Mouse (Mus musculus) left cerebral cortex, postnatal 36 days (tissue): ENCODE measurements at regions not wholly inside any gene's neighbourhood (a gene's known extent, or its start where the extent isn't known, plus 50 kb on each side); places are given as distances from the start of the nearest gene placed in this dataset.
A peak's percentile ranks its signal among the peaks of the same experiment; 100 is the strongest.

Experiments used
- DNase-seq, 2 experiments: peaks; one replicate each; pipeline ENCODE4 v3.0.0; 2021 to 2022; ENCODE audit warnings: low spot score in 2 of 2, mixed read lengths in 1 of 2
- intact Hi-C: fragments of 180-260 bp; cut with DNase I; formaldehyde crosslinking; loops from one replicate; pipeline ENCODE4 v1.15.1; 2025

DNA sequence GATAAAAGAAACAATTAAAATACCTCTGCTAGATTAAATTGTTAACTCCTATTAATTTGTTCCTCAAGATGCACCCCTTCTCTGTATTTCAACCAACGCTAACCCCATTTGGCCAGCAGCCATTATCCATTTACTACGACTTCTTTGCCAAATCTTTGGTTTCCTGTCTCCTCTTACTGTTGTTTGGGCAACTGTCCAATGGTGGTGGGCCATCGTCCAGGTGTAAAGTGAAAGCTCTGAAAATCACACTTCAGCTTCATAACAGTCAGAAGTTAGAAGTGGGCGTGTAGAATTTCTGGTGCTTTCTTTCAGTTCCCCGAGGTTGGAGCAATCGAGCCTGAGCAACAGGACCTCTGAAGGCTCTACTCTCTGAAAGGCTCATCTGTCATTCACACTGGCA is 66.8 kb upstream of the Zbtb20 start:
- intact Hi-C loops = no loop called here
- DNase-seq = no peak

DNA sequence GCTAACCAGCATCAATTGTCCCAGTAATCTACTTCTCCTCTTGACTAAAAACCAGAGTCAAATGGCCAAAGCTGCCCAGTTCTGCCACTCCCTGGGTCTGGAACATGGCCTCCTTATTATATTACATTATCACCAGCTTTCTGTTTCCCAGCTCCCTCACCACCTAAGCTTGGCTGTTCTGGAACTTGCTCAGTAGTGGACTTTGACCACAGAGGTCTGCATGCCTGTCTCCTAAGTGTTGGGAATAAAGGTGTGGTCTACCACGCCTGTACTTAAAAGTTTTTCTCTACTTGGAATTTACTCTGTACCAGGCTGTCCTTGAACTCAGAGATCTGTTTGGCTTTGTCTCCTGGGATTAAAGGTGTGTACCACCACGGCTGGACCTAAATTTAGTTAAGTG is 68.1 kb upstream of the Zbtb20 start:
- no peak for DNase-seq
- intact Hi-C loops = no loop called here

GRCm38 (mm10) chr16:42803609-42804008 is 72.1 kb upstream of the Zbtb20 start:
- DNase-seq = no peak
- intact Hi-C loops = no loop called here

DNA sequence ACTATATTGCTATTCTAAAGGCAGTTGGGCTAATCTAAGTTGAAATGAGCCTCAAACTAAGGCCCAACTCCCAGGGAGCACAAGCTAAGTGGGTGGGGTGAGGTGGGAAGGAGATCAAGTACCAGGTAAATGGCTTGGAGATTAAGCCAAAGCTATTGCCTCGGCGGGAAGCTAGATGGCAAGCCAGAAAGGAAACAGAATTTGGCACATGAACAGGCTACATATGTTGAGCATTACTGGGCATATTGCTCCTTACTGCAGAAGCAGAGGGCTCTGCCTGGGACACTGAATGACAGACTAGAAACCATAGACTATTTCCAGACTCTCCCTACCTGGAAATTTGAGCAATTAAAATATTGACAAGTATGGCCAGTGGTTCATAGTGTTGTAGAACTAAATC is 83.1 kb upstream of the Zbtb20 start:
- DNase-seq = no peak
- intact Hi-C loops = no loop called here

DNA sequence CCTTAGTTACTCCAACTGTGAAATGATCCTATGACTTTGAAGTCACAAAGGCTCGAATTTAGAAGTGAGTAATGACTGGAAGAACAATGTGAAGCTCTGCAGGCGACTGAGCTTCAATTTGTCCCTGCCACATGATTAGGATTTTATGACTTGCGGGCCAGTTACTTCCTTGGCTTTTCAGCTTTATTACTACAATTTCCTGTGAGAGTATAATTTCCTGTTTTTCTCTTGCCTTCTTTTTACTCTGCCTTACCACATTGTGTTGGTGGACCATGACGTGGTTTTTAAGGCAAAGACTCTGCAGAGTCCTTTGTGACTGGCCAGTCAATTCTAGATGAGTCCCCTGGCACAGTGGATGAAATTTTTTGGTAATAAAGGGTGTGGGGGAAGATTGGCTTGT is 91.0 kb upstream of the Zbtb20 start:
- intact Hi-C loops = loop anchor here (5.0 kb wide), 2 partner anchors 507 to 592 kb away; no protein-coding TSS in a partner anchor
- no peak for DNase-seq

GRCm38 (mm10) chr16:42784031-42784430 is 91.7 kb upstream of the Zbtb20 start:
- intact Hi-C loops = loop anchor here (5.0 kb wide), 2 partner anchors 507 to 592 kb away; no protein-coding TSS in a partner anchor
- DNase-seq = no peak

- intact Hi-C loops = loop anchor here (5.0 kb wide), 2 partner anchors 505 to 590 kb away; no protein-coding TSS in a partner anchor
These were observed 93.5 kb upstream of the Zbtb20 start for GRCm38 (mm10) chr16:42782091-42782679.

DNA sequence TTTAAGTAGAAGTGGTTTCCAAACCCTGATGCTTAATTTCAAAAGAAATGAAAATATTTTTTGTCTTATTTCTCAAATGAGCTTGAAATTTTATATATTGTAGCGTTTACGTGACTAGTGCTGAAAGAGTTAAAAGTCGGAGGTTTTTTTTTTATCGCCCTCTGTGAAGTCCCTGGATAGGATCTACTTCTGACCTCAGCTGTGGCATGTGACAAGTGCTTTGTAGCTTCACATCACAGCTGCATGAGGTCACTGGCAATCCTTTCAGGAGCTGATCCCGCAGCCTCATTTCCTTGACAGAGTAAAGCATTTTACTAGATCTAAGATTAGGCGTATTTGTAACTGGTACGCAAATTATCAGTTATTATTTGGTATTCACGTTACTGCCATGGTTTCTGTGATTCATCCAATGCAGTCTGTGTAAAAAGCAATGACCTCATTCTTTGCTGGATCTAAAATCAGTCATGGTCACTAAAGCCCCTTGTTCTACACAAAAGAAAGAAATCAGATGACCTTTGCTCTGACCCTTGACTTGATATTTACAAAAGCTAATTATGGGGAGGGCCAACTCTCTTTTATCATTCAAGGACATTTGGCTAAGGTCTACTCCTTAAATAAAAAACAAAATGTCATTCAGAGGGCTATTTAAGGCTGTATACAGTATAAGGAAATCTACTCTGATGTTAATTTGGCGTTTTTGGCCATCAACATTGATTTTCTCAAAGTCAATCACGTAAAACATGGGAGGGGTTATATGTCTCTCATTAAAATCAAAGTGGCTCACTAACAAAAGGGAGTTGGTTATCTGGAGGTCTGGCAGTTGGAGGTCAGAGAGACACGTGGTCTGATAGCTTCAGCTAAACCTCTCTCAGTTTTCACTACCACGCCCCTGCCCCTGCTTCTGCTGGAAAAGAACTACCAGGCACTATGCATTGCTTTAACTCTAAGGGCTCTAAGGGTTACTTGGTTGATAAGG is 94.3 kb upstream of the Zbtb20 start:
- intact Hi-C loops = loop anchor here (5.0 kb wide), 2 partner anchors 504 to 589 kb away; no protein-coding TSS in a partner anchor
- no peak for DNase-seq

More at GRCm38 (mm10) chr16:42782091-42782679, 93.5 kb upstream of the Zbtb20 start:
- peak; percentile 17 to 25 for DNase-seq

GRCm38 (mm10) chr16:42779957-42780356 is 95.7 kb upstream of the Zbtb20 start:
- DNase-seq = no peak
- intact Hi-C loops = loop anchor here (5.0 kb wide), 2 partner anchors 503 to 588 kb away; no protein-coding TSS in a partner anchor

DNA sequence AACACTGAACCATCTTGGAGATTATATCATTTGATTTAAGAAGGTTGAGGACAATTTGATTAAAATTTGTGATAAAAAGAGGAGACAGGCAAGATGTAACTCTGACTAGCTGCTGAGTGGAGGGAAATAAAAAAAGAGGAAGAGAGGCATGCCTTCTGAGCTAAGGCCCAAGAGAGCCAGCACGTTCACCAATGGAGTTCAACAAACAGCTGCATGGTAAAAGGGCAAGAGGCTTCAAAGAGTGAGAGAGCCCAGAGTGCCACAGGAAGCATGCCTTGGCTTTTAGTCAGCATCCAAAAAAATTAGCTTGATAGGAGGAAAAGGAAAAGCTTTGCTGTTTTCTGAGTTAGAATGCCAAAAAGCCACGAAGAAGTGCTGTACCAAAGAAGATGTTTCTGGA is 103.0 kb upstream of the Zbtb20 start:
- intact Hi-C loops = no loop called here
- DNase-seq = no peak

DNA sequence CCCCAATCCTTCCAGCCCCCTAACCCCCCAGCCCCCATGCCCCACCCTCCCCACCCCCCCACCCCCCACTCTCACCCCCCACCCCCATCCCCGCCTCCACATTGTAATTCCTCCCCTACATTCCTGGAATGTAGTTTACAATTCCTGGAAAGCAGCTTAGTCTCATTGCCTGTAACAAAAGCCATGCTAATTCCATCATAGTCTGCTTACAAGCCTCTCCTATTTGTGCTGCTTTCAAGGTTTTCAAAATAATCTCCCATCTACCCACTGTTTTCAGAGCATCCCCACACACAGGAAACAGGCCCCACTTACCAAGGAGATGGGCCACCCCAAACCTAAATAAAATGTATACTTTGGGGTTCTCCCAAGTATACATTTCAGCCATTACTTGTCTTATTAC is 105.5 kb upstream of the Zbtb20 start:
- intact Hi-C loops = no loop called here

GRCm38 (mm10) chr16:42748681-42749080 is 127.0 kb upstream of the Zbtb20 start:
- intact Hi-C loops = loop anchor here (5.0 kb wide), 1 partner anchor 131 kb away; no protein-coding TSS in a partner anchor
- DNase-seq = peak in 1 of 2 experiments; percentile 12

More for the DNA sequence above, 105.5 kb upstream of the Zbtb20 start:
- DNase-seq = no peak

DNA sequence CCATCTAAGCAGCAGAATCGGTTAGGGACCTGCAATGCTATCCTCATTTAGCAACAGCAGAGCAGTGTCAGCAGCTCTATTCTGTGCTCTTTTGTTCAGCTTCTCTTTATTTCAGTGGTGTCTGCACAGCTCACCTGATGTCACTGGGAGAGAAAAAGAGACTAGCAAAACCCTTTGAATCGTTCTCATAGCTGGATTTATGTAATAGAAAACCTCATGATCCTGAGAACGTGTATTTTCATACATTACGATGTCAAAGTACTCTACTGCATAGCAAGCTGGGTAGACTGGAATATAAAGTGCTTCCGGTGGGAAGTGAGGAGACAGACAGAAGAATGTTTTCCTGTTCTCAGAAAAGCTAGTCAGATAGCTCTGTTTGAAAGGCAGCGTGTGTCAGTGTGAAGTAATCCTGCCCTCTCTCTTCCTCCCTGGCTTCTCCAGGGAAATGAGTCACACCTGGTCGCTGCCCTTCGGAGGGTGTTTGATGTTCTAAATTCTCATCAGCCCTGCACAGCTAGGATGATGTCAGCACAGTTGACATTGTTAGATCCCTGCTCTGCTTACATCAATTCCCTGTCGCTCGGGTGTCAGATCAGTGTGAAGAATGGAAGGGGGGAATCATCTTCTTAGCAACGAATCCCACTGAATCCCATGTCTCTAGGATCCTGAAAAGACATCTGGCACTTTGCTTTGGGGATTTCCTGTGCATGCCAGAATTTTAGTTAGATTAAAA is 129.6 kb upstream of the Zbtb20 start:
- DNase-seq = peak; percentile 33 to 42
- intact Hi-C loops = loop anchor here (5.0 kb wide), 1 partner anchor 129 kb away; no protein-coding TSS in a partner anchor

DNA sequence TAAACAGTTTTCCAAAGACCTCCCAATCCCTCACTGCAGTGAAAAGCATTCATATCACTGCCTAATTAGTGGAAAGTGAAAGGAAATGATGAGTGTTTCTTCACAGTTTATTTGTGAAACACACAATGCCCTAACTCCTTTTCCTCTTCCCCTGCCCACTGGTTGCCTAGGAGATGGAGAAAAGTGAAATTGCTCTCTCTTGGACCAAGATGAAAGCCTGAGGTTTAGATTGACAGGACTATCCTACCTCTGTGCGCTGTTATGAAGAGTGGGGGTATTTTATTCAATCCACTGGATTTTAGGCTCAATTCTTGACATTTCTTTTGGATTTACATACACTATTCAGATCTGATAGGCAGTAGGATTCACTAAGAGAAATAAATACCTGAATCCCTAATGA is 132.1 kb upstream of the Zbtb20 start:
- intact Hi-C loops = no loop called here
- no peak for DNase-seq

GRCm38 (mm10) chr16:42743120-42743519 is 132.6 kb upstream of the Zbtb20 start:
- intact Hi-C loops = no loop called here
- no peak for DNase-seq

- no peak for DNase-seq
- intact Hi-C loops = no loop called here
These were observed 147.9 kb upstream of the Zbtb20 start for GRCm38 (mm10) chr16:42727826-42728225.

- no peak for DNase-seq
- intact Hi-C loops = no loop called here
These were observed 155.8 kb upstream of the Zbtb20 start for GRCm38 (mm10) chr16:42719915-42720314.

DNA sequence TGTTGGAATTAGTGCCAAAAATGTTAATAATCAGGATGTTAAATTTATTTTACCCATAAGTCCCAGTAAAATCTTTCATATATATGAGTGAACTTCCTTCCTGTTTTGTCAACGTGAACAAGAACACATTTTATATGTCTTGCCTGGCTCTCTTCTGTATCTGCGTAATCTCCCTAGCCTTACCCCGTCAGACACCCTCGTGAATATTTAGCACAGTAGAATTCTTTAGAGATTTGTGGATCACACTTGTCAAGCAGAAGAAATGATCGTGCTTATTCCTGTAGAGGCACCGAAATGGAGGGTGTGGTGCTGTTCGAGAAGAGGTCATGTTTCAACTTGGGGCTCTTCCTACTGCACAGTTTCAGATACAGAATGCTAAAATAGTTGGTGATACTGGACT is 157.2 kb upstream of the Zbtb20 start:
- intact Hi-C loops = no loop called here
- DNase-seq = no peak

DNA sequence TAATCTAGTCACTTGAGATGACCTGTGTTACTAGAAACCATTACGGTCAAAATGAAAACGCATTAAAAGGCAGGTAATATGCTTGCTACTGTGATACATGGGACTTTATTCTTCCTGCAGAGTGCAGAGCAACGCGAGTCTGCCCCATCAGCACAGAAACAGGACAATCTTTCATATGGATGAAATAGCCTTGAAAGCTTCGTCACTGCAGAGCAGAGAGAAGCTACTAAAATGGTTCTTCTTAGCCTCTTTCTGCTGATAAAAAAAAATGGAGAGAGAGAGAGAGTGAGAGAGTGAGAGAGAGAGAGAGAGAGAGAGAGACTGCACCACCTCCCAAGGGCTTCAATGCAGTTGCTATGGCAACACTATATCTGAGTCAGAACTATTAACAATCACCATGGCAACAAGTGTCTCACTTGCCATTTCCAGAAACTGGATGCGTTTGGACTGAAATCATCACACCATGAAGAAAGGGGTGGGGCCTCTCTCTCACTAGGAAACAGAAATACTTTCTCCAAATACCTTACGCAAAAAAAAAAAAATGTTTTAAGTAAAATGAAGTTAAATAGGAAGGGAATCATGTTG is 157.8 kb upstream of the Zbtb20 start:
- intact Hi-C loops = no loop called here

More for the DNA sequence above, 157.8 kb upstream of the Zbtb20 start:
- DNase-seq = peak; percentile 9 to 17
